Comparison of ENCODE assay signal across 27 mouse cellular contexts in genomic region chr19:37927911-37928310, GRCm38 (mm10).
DNase-seq lines count a peak whose midpoint lies in the region; ATAC-seq and TF ChIP-seq lines count a peak whose summit lies in the region.
"Had no signal": no experiment of that assay in that cellular context is flagged by ENCODE, and none has a peak within 500 bp of the region (broad histone marks: within the 10 kb centered on the region; RNA-seq: fewer than 3 reads in every experiment).

No protein-coding gene starts in this region.

- H3K36me3 ChIP-seq in kidney, embryonic 15.5 days = peaks cover 9% of the 10 kb centered on the region; the same call in 1 of the 2 replicates
- no peaks in the 10 kb centered on the region for H3K36me3 ChIP-seq in kidney, postnatal 0 days (ENCODE audit: insufficient read depth, low read length)
- H3K36me3 ChIP-seq: embryonic facial prominence, embryonic 10.5 days; forebrain, embryonic 12.5 days; forebrain, embryonic 15.5 days; heart, embryonic 12.5 days; heart, embryonic 15.5 days; hindbrain, embryonic 10.5 days had no signal

- no peak overlapping the region for H3K9ac ChIP-seq in kidney, embryonic 15.5 days
- H3K9ac ChIP-seq in kidney, postnatal 0 days (ENCODE audit: low read depth, low read length) = no peak overlapping the region
- H3K9ac ChIP-seq: embryonic facial prominence, embryonic 13.5 days; forebrain, embryonic 12.5 days; forebrain, embryonic 15.5 days; heart, embryonic 12.5 days; heart, embryonic 15.5 days had no signal

- no peaks in the 10 kb centered on the region for H3K27me3 ChIP-seq in kidney, embryonic 15.5 days
- H3K27me3 ChIP-seq in kidney, postnatal 0 days (ENCODE audit: insufficient read depth, low read length) = no peaks in the 10 kb centered on the region
- H3K27me3 ChIP-seq: embryonic facial prominence, embryonic 13.5 days; forebrain, embryonic 12.5 days; forebrain, embryonic 15.5 days; heart, embryonic 15.5 days had no signal

- peak; percentile 30 for DNase-seq in kidney, adult 11 months
- DNase-seq in kidney, postnatal 4 days = no peak
- peak; percentile 28 to 51 for DNase-seq in kidney, adult 8-10 months
- DNase-seq in kidney, postnatal 0 days (ENCODE audit: low spot score) = no peak
- DNase-seq in kidney, postnatal 36 days = peak; percentile 26 to 53
- no peak for DNase-seq in urinary bladder, postnatal 14 days (ENCODE audit: low spot score)
- DNase-seq: adrenal gland, adult 8-10 months; adrenal gland, postnatal 25 days; cerebellum, adult 11-12 months; cerebellum, adult 8-10 months; cerebellum, postnatal 10 days; cerebellum, postnatal 36 days; embryo, embryonic 11 days; gastrocnemius, postnatal 25 days; heart, adult 18-20 months; heart, postnatal 10 days; heart, postnatal 36 days had no signal

- H3K9me3 ChIP-seq in kidney, embryonic 15.5 days (replicated peaks) = no peaks in the 10 kb centered on the region
- no peaks in the 10 kb centered on the region for H3K9me3 ChIP-seq in kidney, postnatal 0 days (replicated peaks; ENCODE audit: low read length)
- H3K9me3 ChIP-seq: embryonic facial prominence, embryonic 10.5 days; embryonic facial prominence, embryonic 13.5 days; forebrain, embryonic 12.5 days; forebrain, embryonic 15.5 days; heart, embryonic 12.5 days; heart, embryonic 15.5 days; hindbrain, embryonic 10.5 days had no signal

- no peak for ATAC-seq in kidney, embryonic 15.5 days (replicated peaks; ENCODE audit: low FRiP score)
- no peak for ATAC-seq in kidney, postnatal 0 days (replicated peaks; ENCODE audit: low FRiP score, low read depth)
- ATAC-seq: activated CD4-positive, CD25-positive, alpha-beta regulatory T cell, adult 4 months; forebrain, embryonic 15.5 days had no signal

- H3K4me1 ChIP-seq in kidney, embryonic 15.5 days = no peaks in the 10 kb centered on the region
- H3K4me1 ChIP-seq in kidney, postnatal 0 days (replicated peaks; ENCODE audit: insufficient read depth, low read length) = no peaks in the 10 kb centered on the region
- H3K4me1 ChIP-seq: embryonic facial prominence, embryonic 13.5 days; forebrain, embryonic 12.5 days; forebrain, embryonic 15.5 days; heart, embryonic 12.5 days; heart, embryonic 15.5 days; hindbrain, embryonic 10.5 days had no signal

- H3K4me3 ChIP-seq in kidney, embryonic 15.5 days (replicated peaks) = no peak overlapping the region
- H3K4me3 ChIP-seq in kidney, postnatal 0 days (replicated peaks; ENCODE audit: low read depth, low read length) = no peak overlapping the region
- H3K4me3 ChIP-seq: embryonic facial prominence, embryonic 10.5 days; embryonic facial prominence, embryonic 13.5 days; erythroblast, embryonic 14.5 days; forebrain, embryonic 12.5 days; forebrain, embryonic 15.5 days; heart, embryonic 12.5 days; heart, embryonic 15.5 days; hindbrain, embryonic 10.5 days had no signal

- no peak overlapping the region for H3K4me2 ChIP-seq in kidney, embryonic 15.5 days
- no peak overlapping the region for H3K4me2 ChIP-seq in kidney, postnatal 0 days (ENCODE audit: low read length)
- H3K4me2 ChIP-seq: embryonic facial prominence, embryonic 13.5 days; forebrain, embryonic 12.5 days; forebrain, embryonic 15.5 days; heart, embryonic 12.5 days; heart, embryonic 15.5 days had no signal

- WGBS in kidney, embryonic 15.5 days = 75% methylated on average over 7 of the region's 7 CpGs
- 67% methylated on average over 7 of the region's 7 CpGs for WGBS in kidney, postnatal 0 days

- H3K27ac ChIP-seq in kidney, embryonic 15.5 days = no peak overlapping the region
- H3K27ac ChIP-seq in kidney, postnatal 0 days = 0 out of 2 replicates have a peak overlapping the region, but pooled peaks have one; percentile 31
- H3K27ac ChIP-seq: embryonic facial prominence, embryonic 10.5 days; embryonic facial prominence, embryonic 13.5 days; forebrain, embryonic 12.5 days; forebrain, embryonic 15.5 days; heart, embryonic 15.5 days; hindbrain, embryonic 10.5 days had no signal

- no peak for TF ChIP-seq CTCF in kidney, postnatal 0 days (IDR thresholded peaks at IDR 0.05; ENCODE audit: low read depth)

Comparison
In these comparisons a context has a peak if more than half of its experiments do, and no peak if none do; other contexts are left out.
1. DNase-seq: peak in kidney, adult 11 months (single experiment), kidney, adult 8-10 months (2 of 2) and kidney, postnatal 36 days (2 of 2); none in kidney, postnatal 4 days (0 of 2), kidney, postnatal 0 days (single experiment) and urinary bladder, postnatal 14 days (single experiment).